Mouse (Mus musculus) left cerebral cortex, postnatal 10 days (tissue): ENCODE results near the gene Rab27a. TPM values are rescaled to one million over a fixed set of nuclear protein-coding genes. Genes with fewer than 3 reads are reported as not detected.
"Not testable (repeated sequence)": the region's sequence is repeated elsewhere in the genome, so short reads cannot be mapped to it uniquely, and the experiment has no call there.

Experiments used
- DNase-seq, 2 experiments: peaks; one replicate each; pipeline ENCODE4 v3.0.0; 2021 to 2022; ENCODE audit warnings: low spot score in 2 of 2, mixed read lengths in 1 of 2; ENCODE audit errors: extremely low spot score in 1 of 2
- intact Hi-C: fragments of 180-260 bp; cut with DNase I; formaldehyde crosslinking; loops from one replicate; pipeline ENCODE4 v1.15.1; 2025
- total RNA-seq, 2 experiments: library from RNA; stranded (reverse); gene quantifications; 2 replicates each; pipeline ENCODE4 v1.2.3; 2021

The Rab27a gene
- total RNA-seq, 2 experiments from 2014 or later: 5.5 to 7.1 TPM

DNA sequence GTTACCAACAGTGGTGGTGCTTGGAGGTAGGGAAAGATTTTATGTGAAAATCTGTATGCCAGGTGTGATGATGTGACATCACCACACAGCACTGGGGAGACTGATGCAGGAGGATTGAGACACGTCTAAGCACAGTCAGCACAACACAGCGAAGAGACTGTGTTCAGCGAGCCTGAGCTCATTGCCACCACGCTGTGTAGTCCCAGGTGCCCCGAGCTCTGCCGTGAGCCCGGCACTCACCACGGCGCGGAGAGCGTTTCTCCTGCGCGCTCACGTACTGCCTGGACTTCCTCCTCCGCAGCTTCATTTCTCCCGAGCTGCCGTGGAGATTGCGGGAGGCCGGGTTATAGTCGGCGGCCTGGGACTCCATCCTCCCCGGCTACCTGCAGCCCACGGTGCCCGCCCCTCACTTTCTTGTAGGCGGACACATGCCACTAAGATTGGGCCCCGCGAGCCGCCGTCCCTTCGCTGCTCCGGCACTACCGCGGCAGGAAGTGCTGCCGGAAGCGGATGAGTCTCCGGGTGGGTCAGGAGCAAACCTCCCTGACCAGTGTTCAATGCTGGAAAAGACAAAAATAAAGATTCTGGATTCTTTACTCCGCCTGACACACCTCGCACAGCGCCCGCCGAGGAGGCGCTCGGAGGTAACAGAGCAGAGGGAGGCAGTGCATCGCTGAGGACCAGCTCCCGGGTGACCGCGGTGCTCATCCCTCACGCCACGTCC lies 5.3 kb upstream of the Rab27a start:
- peak; percentile 92 to 95 for DNase-seq
- intact Hi-C loops: loop anchor here (5.0 kb wide), 1 partner anchor 52 kb away; the partner anchor contains the start of genes Ccpg1 and Ccpg1os

- intact Hi-C loops: no loop called here
- no peak for DNase-seq
Observed at GRCm38 (mm10) chr9:73040080-73040479, 4.6 kb upstream of the Rab27a start, which contains the start of gene Pigb. TSS of gene Pigb (minus strand) at chr9:73040378.

GRCm38 (mm10) chr9:73045204-73045603 lies 550 bp downstream of the Rab27a start:
- no peak for DNase-seq
- intact Hi-C loops: no loop called here

- intact Hi-C loops: no loop called here
- DNase-seq: no peak
Observed at GRCm38 (mm10) chr9:73045711-73046110, 1.1 kb downstream of the Rab27a start.

DNA sequence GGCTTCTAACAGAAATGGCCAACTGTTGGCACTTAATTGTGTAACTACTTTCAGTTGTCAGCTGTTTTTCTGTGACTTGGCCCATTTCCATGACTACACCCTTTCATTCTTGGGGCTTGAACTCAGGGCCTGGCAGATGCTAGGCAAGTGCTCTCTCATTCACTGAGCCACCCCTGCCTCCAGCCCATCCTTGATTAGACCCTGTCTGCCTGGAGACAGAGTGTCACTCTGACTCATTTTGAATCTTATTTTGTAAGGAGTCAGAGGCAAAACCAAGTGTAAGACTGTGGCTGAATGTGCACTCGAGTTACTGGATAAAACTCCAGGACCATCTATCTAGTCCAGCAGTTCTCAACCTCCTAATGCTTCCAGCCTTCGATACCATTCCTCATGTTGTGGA lies 3.3 kb downstream of the Rab27a start:
- intact Hi-C loops: no loop called here
- DNase-seq: no peak

GRCm38 (mm10) chr9:73048927-73049326 lies 4.3 kb downstream of the Rab27a start:
- intact Hi-C loops: no loop called here
- no peak for DNase-seq

DNA sequence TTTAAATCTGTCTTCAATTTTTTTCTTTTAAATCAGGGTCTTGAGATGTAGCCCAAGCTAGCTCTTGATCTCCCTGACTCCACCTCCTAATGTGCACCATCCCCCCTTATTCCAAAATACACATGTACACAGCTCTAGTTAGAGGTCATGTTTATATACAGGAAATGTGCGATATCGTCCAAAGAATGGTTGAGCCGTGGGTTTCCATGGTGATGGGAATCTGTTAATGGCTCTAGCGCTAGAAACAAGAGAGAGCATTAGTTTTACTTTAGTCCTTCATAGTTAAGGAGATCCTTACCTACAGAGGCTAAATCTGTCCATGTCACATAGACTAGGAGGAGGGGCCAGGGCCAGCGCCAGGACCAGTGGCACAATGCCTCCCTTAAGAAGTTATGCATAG lies 5.2 kb downstream of the Rab27a start:
- intact Hi-C loops: no loop called here
- DNase-seq: no peak

DNA sequence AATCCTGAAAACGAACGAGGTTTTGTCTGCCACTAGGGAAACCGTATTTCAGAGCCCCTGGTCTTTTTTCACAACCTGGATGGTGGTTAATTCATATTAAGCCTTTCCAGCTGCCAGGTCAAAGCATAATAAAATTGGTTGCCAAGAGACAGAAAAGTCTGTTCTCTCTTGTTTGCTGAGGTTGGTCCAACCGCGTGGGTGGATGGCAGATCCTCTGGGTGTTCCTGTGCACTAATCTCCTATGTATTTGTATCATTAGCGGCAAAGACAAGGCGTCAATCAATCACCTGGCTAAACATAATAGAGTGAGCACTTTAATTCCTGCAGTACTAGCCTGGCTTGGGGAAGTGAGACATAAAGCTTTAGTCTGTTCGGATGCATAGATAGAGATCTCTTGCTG lies 6.0 kb downstream of the Rab27a start:
- intact Hi-C loops: no loop called here
- no peak for DNase-seq

GRCm38 (mm10) chr9:73055441-73055911 lies 10.8 kb downstream of the Rab27a start:
- intact Hi-C loops: no loop called here
- DNase-seq: no peak

- intact Hi-C loops: no loop called here
- no peak for DNase-seq
Observed at GRCm38 (mm10) chr9:73059224-73059623, 14.6 kb downstream of the Rab27a start.

DNA sequence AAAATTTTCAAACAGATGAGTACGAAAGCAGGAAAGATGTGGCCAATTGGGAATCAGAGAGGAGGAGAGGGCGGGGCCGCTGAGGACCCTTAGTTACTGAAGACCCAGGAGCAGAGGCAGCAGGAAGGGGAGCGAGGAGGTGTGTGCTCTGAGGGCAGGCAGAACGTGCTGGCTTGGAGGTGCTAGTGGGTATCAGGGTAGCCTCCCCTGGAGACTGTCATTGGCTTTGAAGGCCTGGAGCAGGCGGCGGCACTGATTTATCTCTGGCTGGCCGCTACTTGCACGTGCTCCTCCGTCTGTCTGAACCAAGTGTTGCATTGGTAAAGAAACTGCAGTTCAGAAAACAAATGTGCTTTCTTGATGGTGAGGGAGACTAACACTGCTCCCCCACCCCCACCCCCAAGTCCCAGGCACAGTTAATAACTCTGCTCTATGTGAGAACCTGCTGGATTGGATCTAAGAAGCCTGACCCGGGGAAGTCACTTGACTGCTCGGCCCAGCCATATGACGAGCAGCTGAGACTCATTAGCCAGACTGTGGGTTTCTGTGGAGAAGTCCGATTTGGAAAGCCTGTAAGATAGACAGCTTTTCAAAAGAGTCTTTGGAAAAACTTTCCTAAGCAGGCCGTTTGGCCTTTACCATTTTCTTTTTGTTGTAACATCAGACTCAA lies 19.1 kb downstream of the Rab27a start:
- no peak for DNase-seq
- intact Hi-C loops: no loop called here

- no peak for DNase-seq
- intact Hi-C loops: no loop called here
Observed at GRCm38 (mm10) chr9:73067086-73067485, 22.4 kb downstream of the Rab27a start.

DNA sequence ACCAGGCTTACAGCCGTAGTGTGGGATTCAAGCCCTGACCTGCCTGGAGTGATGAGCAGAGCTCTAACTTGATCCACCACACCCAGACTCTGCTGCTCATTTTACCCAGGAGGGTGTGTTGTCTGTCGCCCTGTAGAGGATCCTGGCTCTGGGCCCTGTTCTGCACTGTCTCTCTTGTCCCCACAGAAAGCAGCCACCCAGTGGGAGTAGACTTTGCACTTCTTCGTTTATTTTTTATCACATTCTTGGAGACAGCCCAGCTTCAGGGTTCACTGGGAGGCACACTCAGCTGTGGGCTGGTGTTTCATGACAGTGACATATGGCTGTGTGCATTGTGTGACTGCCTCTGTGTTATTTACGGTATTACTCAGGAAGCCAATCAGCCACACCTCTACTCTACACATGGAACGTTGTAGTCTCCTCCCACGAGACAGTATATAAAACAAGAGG lies 23.6 kb downstream of the Rab27a start:
- intact Hi-C loops: no loop called here
- peak in 1 of 2 experiments; percentile 59 for DNase-seq

DNA sequence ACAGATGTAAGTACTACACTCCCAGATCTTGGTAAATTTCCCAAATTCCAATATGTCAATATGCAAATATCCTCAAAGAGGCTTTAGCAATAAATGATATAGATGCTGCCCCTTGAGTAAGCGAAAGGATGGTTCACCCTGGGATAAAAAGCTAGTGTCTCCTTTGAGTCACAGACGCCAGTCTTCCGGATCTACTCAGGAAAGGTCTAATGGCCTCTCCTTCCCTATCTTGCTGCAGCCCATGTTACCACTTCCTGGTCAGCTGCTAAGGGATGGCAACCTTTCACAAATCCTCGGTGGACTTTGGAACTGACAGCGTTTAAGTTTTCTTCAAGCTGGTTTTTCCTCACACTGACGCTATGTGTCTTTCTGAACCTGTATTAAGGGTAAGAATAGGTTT lies 24.0 kb downstream of the Rab27a start:
- intact Hi-C loops: no loop called here

DNA sequence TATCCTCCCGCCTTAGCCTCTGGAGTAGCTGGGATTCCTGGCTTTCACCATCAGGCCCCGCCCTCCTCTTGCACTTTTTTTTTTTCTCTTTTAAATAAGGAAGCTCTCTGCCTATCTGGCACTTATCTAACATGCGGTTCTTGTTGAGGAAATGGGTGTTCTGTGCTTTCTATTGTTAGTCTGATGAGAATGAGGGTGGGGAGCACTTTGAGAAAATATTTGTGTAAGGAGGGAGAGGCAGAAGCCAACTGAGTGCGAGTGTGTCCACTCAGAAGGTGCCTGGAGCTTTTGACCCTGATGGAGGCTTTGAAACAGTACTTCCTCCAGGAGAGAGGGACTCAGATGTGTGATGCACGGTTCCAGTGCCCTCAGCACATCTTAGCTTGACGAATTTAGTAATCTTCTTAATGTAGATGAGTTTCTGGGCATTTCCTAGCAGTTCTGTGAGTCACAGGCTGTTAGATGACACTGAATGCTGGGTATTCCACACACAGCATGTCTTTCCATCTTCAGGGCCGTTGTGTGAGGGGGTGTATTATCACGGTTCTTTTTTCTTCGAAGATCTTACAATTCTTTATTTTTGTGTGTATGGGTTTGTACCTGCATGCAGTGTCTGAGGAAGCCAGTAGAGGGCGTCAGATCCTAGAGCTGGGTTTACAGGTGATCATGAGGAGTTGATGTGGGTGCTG lies 26.5 kb downstream of the Rab27a start:
- intact Hi-C loops: no loop called here
- no peak for DNase-seq

More for the DNA sequence above, 24.0 kb downstream of the Rab27a start:
- DNase-seq: no peak

DNA sequence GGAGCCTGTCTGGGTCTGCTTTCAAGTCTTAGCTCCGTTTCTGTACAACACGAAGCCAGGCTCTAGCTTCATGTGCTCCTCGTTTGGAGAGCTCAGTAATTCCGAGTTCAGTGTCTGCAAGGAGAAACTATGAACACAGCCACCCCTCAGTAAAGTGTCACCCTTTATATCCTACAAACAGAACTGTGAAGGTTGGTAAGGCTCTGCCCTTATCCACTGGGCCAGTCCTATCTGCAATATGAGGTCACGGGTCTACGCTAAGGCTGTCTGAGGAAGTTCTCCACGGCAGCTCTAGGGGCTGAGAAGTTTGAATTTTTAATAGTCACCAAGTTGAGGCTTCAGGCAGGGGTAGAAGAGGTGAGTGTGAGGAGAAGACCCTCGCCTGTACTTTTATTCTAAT lies 27.8 kb downstream of the Rab27a start:
- DNase-seq: no peak
- intact Hi-C loops: no loop called here

DNA sequence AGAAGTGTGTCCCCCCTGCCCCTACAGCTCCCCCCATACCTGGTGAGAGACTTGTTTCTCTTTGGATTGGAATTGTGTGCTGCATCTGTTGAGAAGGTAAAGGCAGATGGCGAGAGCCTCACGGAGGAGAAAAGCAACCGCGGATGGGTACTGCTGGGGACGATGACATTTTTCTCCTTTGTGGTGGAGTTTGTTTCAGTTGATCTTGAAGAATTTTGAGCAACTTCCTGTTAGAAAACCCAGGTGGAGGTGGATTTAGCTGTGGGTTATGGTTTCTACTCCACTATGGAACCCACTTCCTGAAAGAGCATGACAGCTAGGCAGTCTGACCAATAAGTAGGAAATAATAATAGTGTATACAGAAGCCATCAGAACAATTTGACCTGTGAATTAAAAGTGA lies 28.5 kb downstream of the Rab27a start:
- DNase-seq: no peak
- intact Hi-C loops: no loop called here

GRCm38 (mm10) chr9:73079349-73079748 lies 34.7 kb downstream of the Rab27a start:
- intact Hi-C loops, DNase-seq: not testable (repeated sequence)

DNA sequence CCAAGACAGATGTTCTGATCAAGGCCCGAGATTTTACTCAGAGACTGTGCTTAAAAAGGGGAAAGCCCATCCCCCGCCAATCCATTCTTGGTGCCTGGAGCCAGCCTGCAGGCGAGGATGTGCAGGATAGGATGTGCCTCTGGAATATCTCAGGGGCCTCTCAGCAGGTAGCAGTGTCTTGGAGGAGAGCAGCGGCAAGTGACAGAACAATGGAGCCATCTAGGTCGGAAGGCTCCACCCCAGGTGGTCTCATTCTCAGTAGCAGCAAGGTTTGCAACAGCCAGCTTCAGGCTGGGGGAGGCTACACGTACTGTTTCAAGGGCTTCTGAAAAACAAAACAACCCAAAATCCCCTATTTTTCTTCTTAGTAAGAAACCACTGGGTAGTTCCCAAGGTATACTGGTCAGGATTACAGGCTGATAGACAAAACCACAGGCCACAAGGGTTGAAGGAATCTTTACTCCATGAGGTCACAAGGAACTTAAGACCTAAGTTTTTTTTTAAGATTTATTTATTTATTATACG lies 35.2 kb downstream of the Rab27a start:
- DNase-seq: peak in 1 of 2 experiments; percentile 36
- intact Hi-C loops: no loop called here
